Mouse (Mus musculus): Measurements from ENCODE around the gene Mfsd4b1.

DNA sequence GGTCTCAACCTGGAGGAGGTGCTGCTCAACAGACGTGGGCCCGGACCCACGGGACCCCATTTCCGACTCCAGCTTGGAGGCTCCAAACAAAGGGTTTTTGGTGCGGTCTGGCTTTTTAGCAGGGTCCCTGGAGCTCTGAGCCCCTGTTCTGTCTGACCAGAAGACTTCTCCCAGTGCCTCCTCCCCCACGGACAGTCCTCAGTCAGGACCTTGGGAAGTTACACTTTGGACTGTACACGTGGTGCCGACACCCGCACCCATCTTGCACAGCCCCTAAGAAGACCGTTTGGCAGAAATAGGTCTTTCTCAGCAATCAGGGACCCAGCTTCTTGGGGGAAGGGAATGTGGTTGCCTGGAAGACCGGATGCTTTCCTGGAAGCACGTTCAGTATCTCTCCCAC, 38.6 kb downstream of the Mfsd4b1 start, which contains the start of gene Mfsd4b5:
- TF ChIP-seq CTCF (IDR thresholded peaks at IDR 0.05; ENCODE audit: low read depth): no peak
- TF ChIP-seq EP300 (IDR thresholded peaks at IDR 0.05; ENCODE audit: low read depth): no peak
